Mouse (Mus musculus) hindbrain, embryonic 13.5 days (tissue): ENCODE results near the gene Rab11fip5. TPM values are rescaled to one million over a fixed set of nuclear protein-coding genes. Genes with fewer than 3 reads are reported as not detected.
A peak's percentile ranks its signal among the peaks of the same experiment; 100 is the strongest.

Experiments
- ATAC-seq: fragments of 200-750 bp; cut with Nextera tagmentation; 2 replicates; pipeline ENCODE4 v1.8.0; 2017; ENCODE audit warnings: moderate TSS enrichment; ENCODE audit not compliant: low FRiP score
- H3K27ac ChIP-seq: fragments of 300-500 bp; sonication (generic); 2 replicates; pipeline ENCODE4 v1.5.1; 2015; ENCODE audit warnings: inconsistent platforms, mild to moderate bottlenecking, moderate library complexity
- H3K27me3 ChIP-seq: fragments of 300-500 bp; sonication (generic); 2 replicates; pipeline ENCODE4 v1.6.1; 2015; ENCODE audit warnings: mild to moderate bottlenecking, inconsistent platforms
- H3K36me3 ChIP-seq: fragments of 300-500 bp; sonication (generic); 2 replicates; pipeline ENCODE4 v1.6.1; 2015; ENCODE audit warnings: mild to moderate bottlenecking, inconsistent platforms
- H3K4me1 ChIP-seq: fragments of 300-500 bp; sonication (generic); replicated peaks from 2 replicates; pipeline ENCODE4 v1.6.1; 2015; ENCODE audit warnings: inconsistent platforms
- H3K4me2 ChIP-seq: fragments of 300-500 bp; sonication (generic); 2 replicates; pipeline ENCODE4 v1.6.1; 2015; ENCODE audit warnings: inconsistent platforms, mild to moderate bottlenecking, moderate library complexity
- H3K4me3 ChIP-seq: fragments of 300-500 bp; sonication (generic); 2 replicates; pipeline ENCODE4 v1.5.1; 2015; ENCODE audit warnings: mild to moderate bottlenecking, inconsistent platforms
- H3K9ac ChIP-seq: fragments of 300-500 bp; sonication (generic); 2 replicates; pipeline ENCODE4 v1.6.1; 2015; ENCODE audit warnings: mild to moderate bottlenecking, inconsistent platforms
- H3K9me3 ChIP-seq: fragments of 300-500 bp; sonication (generic); 2 replicates; pipeline ENCODE4 v1.6.1; 2016; ENCODE audit warnings: inconsistent platforms
- WGBS: fragments of 180-500 bp; shearing (Covaris S2); methylation state at CpG from one replicate; pipeline ENCODE4 v1.1.7; 2015; 5-methylcytosine and 5-hydroxymethylcytosine counted together
- polyA plus RNA-seq: library from polyadenylated mRNA; unstranded; fragments of >200 nt; fragmentation: Nextera tagmentation; extraction: Ambion mirVana; gene quantifications from 2 replicates; pipeline ENCODE4 v1.2.1, GENCODE M21; 2015

The Rab11fip5 gene
- polyA plus RNA-seq, 1 experiment from 2014 or later, result 13.7 TPM

- no peak for ATAC-seq
- Histone ChIP-seq H3K4me3 (0 out of 2 replicates have a peak overlapping the region, but pooled peaks have one; percentile 88), H3K27me3 (peaks cover 14% of the 10 kb centered on the region; the same call in 1 of the 2 replicates), H3K4me1 (peaks cover 44% of the 10 kb centered on the region), H3K9me3 (no peaks in the 10 kb centered on the region), H3K4me2 (peak overlapping the region; percentile 80), H3K9ac (0 out of 2 replicates have a peak overlapping the region, but pooled peaks have one; percentile 93), H3K36me3 (peaks cover 9% of the 10 kb centered on the region), H3K27ac (no peak overlapping the region)
- WGBS, result 81% methylated on average over 6 of the region's 6 CpGs
These were observed 2.5 kb downstream of the Rab11fip5 start for GRCm38 (mm10) chr6:85371859-85372405.

GRCm38 (mm10) chr6:85370666-85371430 is 3.6 kb downstream of the Rab11fip5 start:
- peaks cover 10% of the 10 kb centered on the region for H3K36me3 ChIP-seq
- no peak overlapping the region for H3K9ac ChIP-seq
- no peak overlapping the region for H3K4me2 ChIP-seq
- no peak overlapping the region for H3K4me3 ChIP-seq
- no peaks in the 10 kb centered on the region for H3K9me3 ChIP-seq
- WGBS, result 93% methylated on average over 9 of the region's 9 CpGs
- ATAC-seq, result no peak
- peaks cover 52% of the 10 kb centered on the region for H3K4me1 ChIP-seq
- H3K27me3 ChIP-seq, result peaks cover 7% of the 10 kb centered on the region; the same call in 1 of the 2 replicates
- no peak overlapping the region for H3K27ac ChIP-seq

GRCm38 (mm10) chr6:85370041-85370440 is 4.4 kb downstream of the Rab11fip5 start:
- Histone ChIP-seq H3K27me3 (0 out of 2 replicates have a peak, but pooled peaks cover 4% of the 10 kb centered on the region), H3K4me3 (no peak overlapping the region), H3K4me1 (peaks cover 52% of the 10 kb centered on the region), H3K36me3 (peaks cover 10% of the 10 kb centered on the region), H3K27ac (no peak overlapping the region), H3K9me3 (no peaks in the 10 kb centered on the region), H3K4me2 (no peak overlapping the region), H3K9ac (no peak overlapping the region)
- 91% methylated on average over 5 of the region's 5 CpGs for WGBS
- ATAC-seq, result no peak

- ATAC-seq, result no peak
- Histone ChIP-seq H3K27me3 (0 out of 2 replicates have a peak, but pooled peaks cover 4% of the 10 kb centered on the region), H3K36me3 (peaks cover 10% of the 10 kb centered on the region), H3K9ac (no peak overlapping the region), H3K27ac (no peak overlapping the region), H3K4me1 (peaks cover 52% of the 10 kb centered on the region), H3K4me2 (no peak overlapping the region), H3K9me3 (no peaks in the 10 kb centered on the region), H3K4me3 (no peak overlapping the region)
- 79% methylated on average over 5 of the region's 5 CpGs for WGBS
These were observed 5.1 kb downstream of the Rab11fip5 start for GRCm38 (mm10) chr6:85369181-85369860.

- H3K27me3 ChIP-seq, result 0 out of 2 replicates have a peak, but pooled peaks cover 4% of the 10 kb centered on the region
- H3K9me3 ChIP-seq, result no peaks in the 10 kb centered on the region
- H3K36me3 ChIP-seq, result peaks cover 10% of the 10 kb centered on the region
- WGBS, result 63% methylated on average over 5 of the region's 5 CpGs
- ATAC-seq, result no peak
- H3K4me2 ChIP-seq, result no peak overlapping the region
- peaks cover 49% of the 10 kb centered on the region for H3K4me1 ChIP-seq
- no peak overlapping the region for H3K4me3 ChIP-seq
- H3K27ac ChIP-seq, result no peak overlapping the region
- H3K9ac ChIP-seq, result no peak overlapping the region
These were observed 5.7 kb downstream of the Rab11fip5 start for GRCm38 (mm10) chr6:85368722-85369121.

- Histone ChIP-seq H3K9me3 (no peaks in the 10 kb centered on the region), H3K27me3 (0 out of 2 replicates have a peak, but pooled peaks cover 4% of the 10 kb centered on the region), H3K4me3 (no peak overlapping the region), H3K27ac (no peak overlapping the region), H3K4me2 (no peak overlapping the region), H3K9ac (no peak overlapping the region), H3K4me1 (peaks cover 44% of the 10 kb centered on the region), H3K36me3 (peaks cover 10% of the 10 kb centered on the region)
- no peak for ATAC-seq
- 80% methylated on average over 1 of the region's 1 CpGs for WGBS
These were observed 6.3 kb downstream of the Rab11fip5 start for GRCm38 (mm10) chr6:85368166-85368565.

GRCm38 (mm10) chr6:85366387-85366786 is 8.0 kb downstream of the Rab11fip5 start:
- Histone ChIP-seq H3K4me2 (no peak overlapping the region), H3K36me3 (peaks cover 10% of the 10 kb centered on the region), H3K9ac (no peak overlapping the region), H3K27ac (no peak overlapping the region), H3K9me3 (no peaks in the 10 kb centered on the region), H3K4me1 (peaks cover 26% of the 10 kb centered on the region), H3K4me3 (no peak overlapping the region), H3K27me3 (0 out of 2 replicates have a peak, but pooled peaks cover 4% of the 10 kb centered on the region)
- no peak for ATAC-seq
- WGBS, result 78% methylated on average over 1 of the region's 1 CpGs

GRCm38 (mm10) chr6:85364439-85364838 is 10.0 kb downstream of the Rab11fip5 start:
- H3K4me2 ChIP-seq, result no peak overlapping the region

GRCm38 (mm10) chr6:85363906-85364260 is 10.6 kb downstream of the Rab11fip5 start:
- peaks cover 13% of the 10 kb centered on the region for H3K4me1 ChIP-seq
- no peaks in the 10 kb centered on the region for H3K9me3 ChIP-seq
- H3K4me2 ChIP-seq, result no peak overlapping the region
- WGBS, result 95% methylated on average over 4 of the region's 4 CpGs
- ATAC-seq, result no peak
- no peak overlapping the region for H3K27ac ChIP-seq
- H3K27me3 ChIP-seq, result no peaks in the 10 kb centered on the region
- H3K36me3 ChIP-seq, result peaks cover 3% of the 10 kb centered on the region; the same call in 1 of the 2 replicates
- no peak overlapping the region for H3K9ac ChIP-seq
- H3K4me3 ChIP-seq, result no peak overlapping the region

More at GRCm38 (mm10) chr6:85364439-85364838, 10.0 kb downstream of the Rab11fip5 start:
- Histone ChIP-seq H3K27ac (no peak overlapping the region), H3K4me3 (no peak overlapping the region), H3K27me3 (no peaks in the 10 kb centered on the region), H3K9me3 (no peaks in the 10 kb centered on the region), H3K4me1 (peaks cover 19% of the 10 kb centered on the region), H3K36me3 (peaks cover 3% of the 10 kb centered on the region; the same call in 1 of the 2 replicates), H3K9ac (no peak overlapping the region)
- WGBS, result 78% methylated on average over 5 of the region's 5 CpGs
- ATAC-seq, result no peak

- no peak for ATAC-seq
- 92% methylated on average over 5 of the region's 5 CpGs for WGBS
- Histone ChIP-seq H3K36me3 (peaks cover 3% of the 10 kb centered on the region; the same call in 1 of the 2 replicates), H3K9ac (no peak overlapping the region), H3K4me2 (no peak overlapping the region), H3K9me3 (no peaks in the 10 kb centered on the region), H3K27me3 (no peaks in the 10 kb centered on the region), H3K4me3 (no peak overlapping the region), H3K4me1 (peaks cover 9% of the 10 kb centered on the region), H3K27ac (no peak overlapping the region)
These were observed 11.1 kb downstream of the Rab11fip5 start for GRCm38 (mm10) chr6:85363231-85363905.

GRCm38 (mm10) chr6:85362610-85363009 is 11.8 kb downstream of the Rab11fip5 start:
- H3K9ac ChIP-seq, result no peak overlapping the region
- H3K9me3 ChIP-seq, result no peaks in the 10 kb centered on the region
- H3K4me3 ChIP-seq, result no peak overlapping the region
- H3K36me3 ChIP-seq, result peaks cover 3% of the 10 kb centered on the region; the same call in 1 of the 2 replicates
- ATAC-seq, result no peak
- H3K27me3 ChIP-seq, result no peaks in the 10 kb centered on the region
- H3K27ac ChIP-seq, result no peak overlapping the region
- H3K4me1 ChIP-seq, result peaks cover 9% of the 10 kb centered on the region
- no peak overlapping the region for H3K4me2 ChIP-seq
- 83% methylated on average over 5 of the region's 5 CpGs for WGBS

GRCm38 (mm10) chr6:85360311-85360710 is 14.1 kb downstream of the Rab11fip5 start:
- Histone ChIP-seq H3K27ac (no peak overlapping the region), H3K4me1 (peaks cover 7% of the 10 kb centered on the region; the same call in 1 of the 2 replicates), H3K4me3 (no peak overlapping the region), H3K9ac (no peak overlapping the region), H3K9me3 (no peaks in the 10 kb centered on the region), H3K27me3 (no peaks in the 10 kb centered on the region), H3K4me2 (no peak overlapping the region), H3K36me3 (no peaks in the 10 kb centered on the region)
- 82% methylated on average over 5 of the region's 5 CpGs for WGBS
- ATAC-seq, result no peak
